Mouse (Mus musculus): ENCODE results near the gene Lexm.

Lexm gene

DNA sequence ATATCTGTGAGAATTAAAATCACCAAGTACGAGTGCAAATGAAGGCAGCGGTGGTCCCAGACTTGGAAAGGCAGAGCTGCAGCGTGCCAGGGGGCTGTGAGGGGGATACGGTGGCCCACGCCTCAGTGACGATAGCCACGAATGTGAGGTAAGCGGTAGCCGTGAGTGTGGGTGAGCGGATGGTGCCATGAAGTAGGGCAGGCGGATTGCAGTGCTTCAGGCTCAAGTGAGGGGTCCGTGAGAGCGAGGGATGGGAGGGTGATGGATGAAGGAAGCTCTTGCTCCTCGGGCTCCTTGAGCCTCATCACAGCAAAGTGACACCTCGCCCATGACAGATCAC lies 35.2 kb downstream of the Lexm start:
- DNase-seq (ENCODE audit: low spot score) = no peak

DNA sequence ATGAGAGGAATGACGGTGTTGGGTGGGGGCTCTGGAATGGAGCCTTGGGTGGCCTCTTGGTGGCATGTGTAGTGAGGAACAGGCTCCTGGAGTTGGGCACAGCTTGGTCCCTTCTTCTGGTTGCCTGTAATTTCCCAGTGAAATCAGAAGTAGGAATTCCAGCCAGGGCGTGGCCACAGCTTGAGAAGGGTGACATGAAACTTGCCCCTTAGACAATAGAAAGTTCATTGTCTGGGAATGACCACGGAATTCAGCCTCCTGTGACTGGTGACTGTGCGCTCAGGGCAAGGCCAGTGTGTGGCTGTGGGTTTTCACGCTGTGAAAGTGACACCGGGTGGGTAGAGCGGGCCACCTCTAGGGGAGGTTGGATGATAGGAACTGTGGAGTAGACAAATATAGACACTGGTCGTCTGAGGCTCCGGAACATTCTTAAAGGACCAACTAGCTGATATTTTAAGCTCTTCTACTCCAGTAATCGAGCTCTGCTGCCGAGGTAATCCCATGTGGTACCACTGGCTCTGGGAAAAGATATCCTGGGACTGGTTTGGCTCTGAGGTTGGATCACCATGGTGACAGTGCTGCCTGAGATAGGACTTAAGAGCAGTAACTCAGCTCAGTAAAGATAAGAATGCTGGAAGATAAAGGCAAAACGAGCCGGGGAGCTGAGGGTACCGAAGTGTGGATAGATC lies 35.7 kb downstream of the Lexm start:
- no peak for DNase-seq (ENCODE audit: low spot score)

DNA sequence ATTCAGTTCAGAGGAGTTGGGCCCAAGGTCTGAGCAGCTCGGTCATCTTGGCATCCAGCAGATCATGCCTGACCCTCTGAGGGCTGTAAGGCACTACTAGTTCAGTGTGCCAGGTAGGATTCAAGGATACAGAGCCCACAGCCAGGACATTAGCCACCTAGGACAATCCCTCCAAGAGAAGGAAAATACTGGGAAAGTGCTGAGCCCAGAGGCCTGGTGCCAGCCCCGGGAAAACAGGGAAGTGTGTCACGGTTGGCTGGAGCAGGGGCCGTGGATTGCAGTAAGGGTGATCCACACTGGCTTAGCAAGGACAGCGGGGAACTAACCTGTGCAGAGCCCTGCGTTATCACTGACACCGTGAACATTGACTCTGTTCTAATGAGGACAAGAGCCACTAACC lies 39.5 kb downstream of the Lexm start:
- DNase-seq (ENCODE audit: low spot score) = no peak

DNA sequence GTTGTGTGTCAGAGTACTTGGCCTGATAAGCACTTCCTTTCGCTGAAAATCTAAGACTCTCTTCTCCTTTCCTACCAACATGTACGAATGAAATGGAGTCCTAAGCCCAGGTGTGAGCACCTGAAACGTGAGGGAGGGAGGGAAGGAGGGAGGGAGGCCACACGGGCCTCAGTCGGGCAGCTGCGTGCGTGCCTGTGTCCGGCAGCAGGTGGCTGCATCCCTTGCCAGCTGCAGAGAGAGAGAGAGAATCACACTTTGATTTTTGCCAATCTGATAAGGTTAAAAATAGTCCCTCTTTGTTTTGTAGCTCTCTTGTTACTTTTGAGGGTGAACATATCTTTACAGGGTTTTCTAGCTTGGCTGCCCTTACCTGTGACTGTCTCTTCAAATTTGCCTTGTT lies 42.0 kb downstream of the Lexm start:
- no peak for DNase-seq (ENCODE audit: low spot score)

DNA sequence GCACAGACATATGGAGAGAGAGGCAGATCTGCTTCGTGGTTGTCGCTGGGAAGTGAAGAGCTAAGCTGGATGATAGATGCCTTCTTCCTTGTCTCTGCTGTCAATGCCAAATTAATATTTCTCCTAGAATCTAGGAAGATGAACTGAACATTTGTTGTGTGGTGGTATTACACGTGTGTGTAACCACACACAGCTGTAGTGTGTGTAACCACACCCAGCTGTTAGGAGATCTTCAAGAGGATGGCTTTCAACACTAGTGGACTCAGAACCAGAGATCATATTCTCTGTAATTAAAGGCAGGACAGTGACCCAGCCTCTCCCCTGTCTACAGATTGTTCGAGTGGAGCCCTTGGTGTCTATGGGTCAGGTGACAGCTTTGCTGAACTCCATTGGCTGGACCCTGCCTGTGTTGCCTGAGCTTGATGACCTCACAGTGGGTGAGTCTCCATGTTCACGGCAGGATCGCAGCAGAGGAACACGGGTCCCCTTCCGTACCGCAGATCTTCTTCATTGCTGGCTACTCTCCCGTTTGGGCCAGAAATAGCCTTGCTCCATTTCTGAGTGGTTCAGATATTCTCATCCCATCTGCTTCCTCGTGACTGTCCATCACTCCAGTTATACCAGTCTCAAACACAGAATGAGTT lies 45.8 kb downstream of the Lexm start:
- DNase-seq (ENCODE audit: low spot score) = no peak

DNA sequence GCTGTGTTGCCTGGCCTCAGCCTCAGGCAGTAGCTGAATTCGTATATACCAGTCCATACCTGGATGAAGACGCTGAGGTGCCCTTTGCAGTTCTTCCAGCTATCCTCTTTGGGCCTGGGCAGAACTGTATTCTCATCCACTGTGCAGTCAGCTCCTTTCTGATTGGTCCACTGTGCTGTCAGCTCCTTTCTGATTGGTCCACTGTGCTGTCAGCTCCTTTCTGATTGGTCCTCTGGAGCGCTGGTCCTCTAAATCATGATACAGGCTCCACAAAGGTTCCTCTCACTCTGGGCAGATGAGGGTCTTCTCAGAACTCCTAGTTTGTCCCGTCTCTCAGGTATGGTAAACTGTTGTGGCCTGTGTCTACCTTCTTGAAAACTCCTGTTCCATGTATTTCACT lies 47.4 kb downstream of the Lexm start:
- no peak for DNase-seq (ENCODE audit: low spot score)

DNA sequence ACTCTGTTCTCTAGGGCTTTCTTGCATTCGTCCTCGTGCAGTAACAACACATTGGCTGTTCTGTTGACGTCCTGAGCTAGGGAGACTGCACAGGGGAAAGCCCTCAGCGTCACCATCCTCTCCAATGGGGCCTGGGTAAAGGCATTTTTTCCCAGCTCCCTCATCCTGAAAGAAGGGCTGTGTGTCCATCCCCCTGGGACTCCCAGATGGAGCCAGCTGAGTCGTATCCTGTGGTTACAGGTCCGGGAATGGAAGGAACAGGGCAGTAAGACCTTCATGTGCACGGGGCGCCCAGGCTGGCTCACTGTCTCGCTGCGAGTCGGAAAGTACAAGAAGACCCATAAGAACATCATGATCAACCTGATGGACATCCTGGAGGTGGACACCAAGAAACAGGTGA lies 52.9 kb downstream of the Lexm start:
- DNase-seq (ENCODE audit: low spot score) = no peak

DNA sequence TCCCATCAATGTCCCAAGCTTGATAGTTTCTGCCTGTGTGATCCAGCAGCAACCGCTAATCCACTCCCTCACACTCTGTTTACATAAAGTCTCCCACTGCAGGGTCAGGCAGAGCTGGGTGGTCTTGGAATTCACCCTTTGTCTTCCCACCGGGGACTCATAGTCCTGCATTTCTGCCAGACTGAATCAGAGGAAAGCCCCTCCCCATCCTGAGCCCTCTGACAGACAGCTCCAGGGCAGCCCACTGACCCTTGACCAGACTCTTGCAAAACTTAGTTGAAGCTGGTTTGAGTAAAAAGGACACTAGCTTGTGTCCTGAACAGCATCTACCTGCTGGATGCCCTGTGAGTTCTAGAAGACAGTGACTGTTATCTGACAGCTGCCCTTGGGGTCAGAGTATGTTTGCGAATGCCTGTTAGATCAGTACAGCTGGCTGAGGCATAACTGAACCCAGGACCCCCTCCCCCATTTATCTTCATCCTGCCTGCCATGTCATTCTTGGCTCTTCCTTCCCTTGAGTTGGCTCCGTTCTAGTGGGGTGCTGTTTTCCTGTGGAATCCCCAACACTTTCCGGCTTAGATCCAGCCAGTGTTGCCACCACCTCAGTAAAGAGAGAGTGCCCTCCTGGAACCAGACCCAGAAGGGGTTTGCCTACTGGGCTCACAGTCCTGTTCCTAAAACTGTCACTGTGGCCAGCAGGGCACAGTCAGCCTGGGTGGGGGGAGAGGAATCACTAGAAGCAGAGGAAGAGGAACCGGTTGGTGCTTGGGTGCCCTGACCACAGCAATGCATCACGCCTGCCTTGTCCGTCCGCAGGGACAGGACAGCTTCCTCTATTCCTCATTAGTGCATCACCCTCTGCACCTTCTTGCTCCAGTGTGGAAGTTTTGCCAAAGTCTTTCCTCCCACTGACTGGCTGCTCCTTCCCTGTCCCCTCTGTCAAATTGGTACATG lies 53.9 kb downstream of the Lexm start:
- DNase-seq (ENCODE audit: low spot score) = no peak

DNA sequence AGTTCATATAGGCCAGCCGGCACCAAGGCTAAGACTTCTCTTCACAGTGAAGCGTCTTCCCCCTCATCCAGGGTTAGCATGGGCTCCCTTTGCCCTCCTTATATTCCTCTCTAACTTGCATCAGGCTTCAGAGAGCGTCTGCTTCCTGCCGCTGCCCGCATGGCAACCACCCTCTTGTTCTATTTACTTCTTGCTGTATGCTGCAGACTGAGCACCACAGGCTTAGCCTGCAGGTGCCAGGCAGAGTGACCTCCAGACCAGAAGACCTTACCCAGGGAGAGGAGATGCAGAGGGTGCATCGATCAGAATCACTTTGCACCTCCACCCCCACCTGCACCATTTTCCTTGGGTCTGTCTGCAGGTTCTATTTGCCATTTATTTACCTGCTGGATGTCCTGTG lies 55.0 kb downstream of the Lexm start:
- DNase-seq (ENCODE audit: low spot score) = no peak

DNA sequence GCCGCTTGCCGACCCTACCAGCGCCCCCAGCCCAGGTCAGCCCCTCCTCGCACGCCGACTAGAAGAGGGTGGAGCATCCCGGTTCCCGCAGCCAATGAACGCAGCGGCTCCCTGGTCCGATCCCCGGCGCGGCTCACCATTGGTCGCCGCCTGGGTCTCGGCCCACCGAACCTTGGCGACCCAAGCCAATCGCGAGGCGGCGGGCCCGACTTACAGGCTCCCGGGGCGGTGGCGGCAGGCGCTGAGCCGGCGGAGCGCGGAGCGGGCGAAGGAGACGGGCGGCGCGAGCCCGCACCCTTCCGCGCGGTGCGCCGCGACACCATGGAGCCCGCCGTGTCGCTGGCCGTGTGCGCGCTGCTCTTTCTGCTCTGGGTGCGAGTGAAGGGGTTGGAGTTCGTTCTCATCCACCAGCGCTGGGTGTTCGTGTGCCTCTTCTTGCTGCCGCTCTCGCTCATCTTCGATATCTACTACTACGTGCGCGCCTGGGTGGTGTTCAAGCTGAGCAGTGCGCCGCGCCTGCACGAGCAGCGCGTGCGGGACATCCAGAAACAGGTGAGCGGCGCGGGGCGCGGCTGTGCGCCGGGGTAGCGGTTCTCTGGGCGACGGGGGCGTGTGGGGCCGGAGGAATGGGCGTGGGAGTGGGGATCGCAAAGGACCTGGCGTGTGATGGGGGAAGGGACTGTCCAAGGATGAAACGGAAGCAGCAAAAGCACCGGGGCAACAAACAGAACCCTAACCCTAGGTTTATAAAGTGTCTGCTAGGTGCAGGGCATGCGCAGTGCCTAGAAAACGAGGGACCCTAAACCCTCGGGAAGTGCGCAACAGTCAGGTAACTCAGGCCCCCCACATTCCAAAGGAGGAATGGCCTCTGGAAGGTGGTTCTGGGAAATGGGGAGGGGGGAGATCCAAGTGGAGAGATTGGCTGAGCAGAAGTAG lies 55.9 kb downstream of the Lexm start, which contains the start of gene Dhcr24:
Gene Dhcr24, plus strand, starts transcription at position 193 of the 936 bp plus-strand sequence.
- peak; percentile 93 for DNase-seq (ENCODE audit: low spot score)

DNA sequence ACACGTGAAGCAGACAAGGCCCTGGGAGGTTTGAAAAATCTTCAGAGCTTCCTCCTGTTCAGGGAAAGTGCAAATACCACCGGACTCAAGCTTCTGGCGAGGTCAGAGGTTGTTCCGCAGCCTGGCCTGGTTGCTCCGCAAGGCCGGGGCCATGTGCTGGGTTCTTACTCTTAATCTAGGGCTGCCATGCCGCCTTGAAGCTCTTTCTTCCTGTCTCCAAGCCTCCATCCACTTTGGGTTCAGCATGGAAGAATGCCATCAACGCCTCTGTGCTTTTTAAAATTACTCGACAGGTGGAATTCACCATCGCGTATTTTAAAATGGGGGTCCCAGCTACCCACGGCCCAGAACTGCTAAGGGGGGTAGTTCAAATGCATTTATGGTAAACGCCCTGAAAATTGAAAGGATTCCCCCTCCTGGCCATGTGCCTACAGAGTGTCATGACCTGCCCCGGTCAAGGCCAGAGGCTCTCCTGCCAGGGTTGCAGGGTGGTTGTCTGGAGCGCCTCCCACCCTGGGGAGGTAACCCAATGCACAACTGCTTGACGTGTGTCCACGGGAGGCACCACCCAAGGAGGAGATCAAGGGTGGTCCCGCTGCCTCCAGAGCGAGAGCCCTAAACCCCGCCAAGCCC lies 56.7 kb downstream of the Lexm start:
- DNase-seq (ENCODE audit: low spot score) = no peak

DNA sequence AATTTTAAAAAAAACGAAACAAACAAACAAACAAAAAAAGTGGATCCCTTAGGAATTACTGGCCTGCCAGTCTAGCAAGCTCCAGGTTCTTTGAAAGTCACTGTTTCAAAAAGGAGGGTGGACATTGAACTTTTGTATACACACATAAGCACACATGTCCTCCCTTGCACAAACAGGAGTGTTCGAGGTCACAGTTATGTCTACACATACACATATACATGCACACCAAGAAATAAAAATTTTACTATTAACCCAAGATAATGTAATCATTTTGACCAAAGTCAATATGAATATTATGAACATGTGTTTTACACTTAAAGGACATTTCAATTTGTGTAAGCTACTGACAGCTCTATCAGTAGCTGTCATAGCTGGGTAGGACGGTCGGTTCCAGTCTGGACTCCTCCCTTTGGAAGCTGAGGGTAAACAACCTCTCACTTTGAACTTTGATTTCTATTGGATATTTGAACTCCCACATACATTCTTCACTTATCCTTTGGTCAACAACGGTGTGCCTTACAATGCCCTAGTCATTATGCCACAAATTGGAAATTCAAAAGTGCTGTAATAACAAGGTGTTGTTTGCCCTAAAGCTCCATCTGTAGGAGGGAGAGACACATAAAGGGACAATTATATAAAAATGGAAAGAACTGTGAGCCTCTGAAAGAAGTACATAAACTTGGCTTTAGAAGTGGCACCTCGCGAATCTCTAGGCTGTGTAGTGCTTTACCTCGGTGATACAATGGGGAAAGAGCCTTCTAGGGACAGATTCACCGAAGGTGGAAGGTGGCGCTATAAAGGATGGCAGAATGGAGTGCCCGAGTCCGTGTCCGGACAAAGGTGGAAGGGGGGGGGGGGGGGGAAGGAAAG lies 57.5 kb downstream of the Lexm start:
- DNase-seq (ENCODE audit: low spot score) = no peak

DNA sequence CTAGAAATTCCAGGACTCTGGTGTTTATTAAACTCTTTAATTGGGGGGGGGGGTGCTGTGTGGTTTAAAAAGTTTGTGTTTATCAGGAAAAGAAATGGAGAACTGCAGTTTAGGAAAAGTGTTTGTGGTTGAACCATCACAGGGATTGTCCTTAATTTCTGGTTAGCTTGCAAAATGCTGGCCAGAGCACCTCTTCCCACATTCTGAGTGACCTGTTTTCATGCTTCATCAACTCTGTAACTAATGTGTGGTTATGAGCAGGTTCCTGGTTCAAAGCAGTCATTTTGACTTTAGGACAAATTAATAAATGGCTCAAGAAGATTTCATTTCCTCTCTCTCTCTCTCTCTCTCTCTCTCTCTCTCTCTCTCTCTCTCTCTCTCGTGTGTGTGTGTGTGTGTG lies 59.1 kb downstream of the Lexm start:
- DNase-seq (ENCODE audit: low spot score) = no peak

DNA sequence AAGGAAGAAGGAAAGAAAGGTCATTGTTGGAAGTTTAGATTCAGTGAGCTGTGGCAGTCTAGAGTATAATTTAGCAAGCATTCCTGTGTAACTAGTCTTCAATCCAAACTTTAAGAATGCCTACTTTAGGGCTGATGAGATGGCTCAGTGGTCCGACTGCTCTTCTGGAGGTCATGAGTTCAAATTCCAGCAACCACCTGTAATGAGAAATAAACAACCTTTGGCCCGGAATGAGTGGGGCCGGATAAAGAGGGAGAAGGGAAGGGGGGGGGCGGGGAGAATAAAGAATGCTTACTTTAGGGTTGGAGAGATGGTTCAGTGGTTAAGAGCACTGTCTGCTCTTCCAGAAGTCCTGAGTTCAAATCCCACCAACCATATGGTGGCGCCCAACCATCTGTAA lies 59.8 kb downstream of the Lexm start:
- DNase-seq (ENCODE audit: low spot score) = no peak

DNA sequence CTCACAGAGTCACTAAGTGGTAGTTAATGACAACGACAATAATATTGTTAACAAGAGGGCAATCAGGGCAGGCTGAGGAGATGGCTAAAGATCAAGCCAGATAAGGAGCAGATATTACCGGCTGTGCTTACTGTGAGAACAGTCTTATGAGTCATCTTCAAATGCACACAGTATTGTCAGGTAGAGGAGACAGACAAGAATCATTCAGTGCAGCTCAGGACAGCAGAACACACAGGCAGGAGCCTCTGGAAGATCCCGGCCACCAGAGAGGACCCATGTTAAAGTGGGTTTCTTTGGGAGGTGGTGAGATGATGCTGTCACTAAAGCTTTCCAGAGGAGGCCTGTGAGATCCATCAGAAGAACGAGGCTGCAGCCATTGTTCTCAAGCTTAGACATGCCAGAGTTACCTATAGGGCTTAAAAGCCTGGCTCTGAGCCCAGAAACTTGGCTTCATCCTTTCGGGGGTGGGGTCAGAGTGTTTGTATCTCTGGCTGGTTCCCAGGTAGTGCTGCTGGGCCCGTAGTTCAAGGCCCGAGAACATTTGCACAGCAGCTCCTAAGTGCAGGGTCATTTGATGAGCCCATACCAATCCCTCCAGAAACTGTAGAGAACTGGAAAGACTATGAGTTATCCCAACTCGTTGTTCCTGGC lies 66.4 kb downstream of the Lexm start:
- DNase-seq (ENCODE audit: low spot score) = no peak

DNA sequence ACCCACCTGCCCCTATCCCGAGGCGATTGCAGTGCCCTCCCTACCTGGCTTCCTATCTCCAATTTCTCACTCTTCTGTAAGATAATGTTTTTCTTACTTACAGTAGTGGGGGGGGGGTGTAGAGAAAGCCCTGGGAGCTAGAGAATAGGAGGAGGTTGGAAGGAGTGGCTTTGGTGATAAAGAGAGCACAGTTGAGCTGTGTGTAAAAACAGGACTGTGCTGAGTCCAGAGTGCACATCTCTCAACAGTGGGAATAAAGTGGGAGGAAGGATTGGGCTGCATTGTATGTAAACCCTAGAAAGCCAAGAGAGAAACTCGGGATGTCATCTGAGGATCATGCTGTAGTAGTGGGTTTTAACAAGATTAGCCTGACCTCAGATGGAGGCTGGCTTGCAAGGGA lies 68.9 kb downstream of the Lexm start:
- no peak for DNase-seq (ENCODE audit: low spot score)

DNA sequence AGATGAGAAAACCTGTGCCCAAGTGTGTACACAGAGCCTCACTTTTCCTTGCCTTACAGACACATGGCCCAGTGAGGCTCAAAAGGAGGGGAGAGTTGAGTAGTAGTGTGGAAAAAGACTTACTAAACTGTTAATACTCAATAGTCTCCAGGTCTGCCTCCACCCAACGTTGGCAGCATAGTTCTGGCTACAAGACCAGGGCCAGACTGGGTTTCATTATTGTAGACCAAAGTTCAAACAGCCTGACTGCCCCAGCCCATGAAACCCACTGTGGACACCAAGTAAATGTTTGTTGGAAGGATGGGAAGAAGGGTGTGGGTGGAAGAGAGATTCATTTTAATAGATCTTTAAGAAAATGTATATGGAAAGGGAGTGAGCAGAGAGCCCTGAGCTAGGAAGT lies 70.1 kb downstream of the Lexm start:
- no peak for DNase-seq (ENCODE audit: low spot score)

DNA sequence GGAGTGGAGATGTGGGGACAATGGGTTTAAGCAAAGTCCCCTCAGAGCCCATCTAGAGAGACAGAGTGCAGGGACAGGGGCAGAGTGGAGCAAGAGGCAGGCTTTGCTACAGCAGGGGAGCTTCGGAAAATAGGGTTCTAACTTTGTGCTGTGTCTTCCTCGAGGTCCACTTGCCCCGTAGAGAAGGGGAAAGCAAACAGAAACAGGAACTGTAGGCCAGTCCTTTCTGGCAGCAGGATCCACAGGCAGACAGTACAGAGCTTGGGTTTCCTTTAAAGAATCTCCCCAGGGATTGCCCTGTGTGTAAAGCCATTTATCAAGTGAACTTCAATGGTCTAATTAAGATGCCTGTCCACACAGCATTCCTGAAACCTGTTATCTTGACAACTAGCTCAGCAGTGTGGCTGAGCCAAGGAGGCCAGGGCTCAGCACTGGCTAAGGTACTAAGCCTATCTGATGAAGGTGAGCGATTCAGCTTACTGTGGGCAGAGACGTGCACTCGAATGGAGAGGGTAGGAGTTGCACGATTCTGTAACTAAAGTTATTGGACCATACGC lies 71.1 kb downstream of the Lexm start:
- no peak for DNase-seq (ENCODE audit: low spot score)

DNA sequence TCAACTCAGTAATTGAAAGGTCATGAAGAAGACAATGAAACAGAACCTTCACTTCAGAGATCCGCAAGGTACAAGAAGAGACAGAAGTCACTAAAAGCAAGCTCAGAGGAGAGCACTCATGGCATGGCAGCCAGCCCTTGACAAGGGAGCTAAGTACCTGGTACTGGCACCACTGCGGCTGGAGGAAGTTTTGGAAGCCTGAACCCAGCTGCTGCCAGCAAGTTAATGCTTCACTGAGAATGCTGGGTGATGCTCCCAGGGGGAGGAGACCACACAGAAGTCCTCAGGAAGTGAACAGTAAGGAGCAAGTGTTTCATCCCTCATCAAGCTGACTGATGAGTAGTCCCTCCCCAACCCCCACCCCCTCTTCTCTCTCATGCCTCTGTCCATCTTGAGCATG lies 74.8 kb downstream of the Lexm start:
- DNase-seq (ENCODE audit: low spot score) = no peak

DNA sequence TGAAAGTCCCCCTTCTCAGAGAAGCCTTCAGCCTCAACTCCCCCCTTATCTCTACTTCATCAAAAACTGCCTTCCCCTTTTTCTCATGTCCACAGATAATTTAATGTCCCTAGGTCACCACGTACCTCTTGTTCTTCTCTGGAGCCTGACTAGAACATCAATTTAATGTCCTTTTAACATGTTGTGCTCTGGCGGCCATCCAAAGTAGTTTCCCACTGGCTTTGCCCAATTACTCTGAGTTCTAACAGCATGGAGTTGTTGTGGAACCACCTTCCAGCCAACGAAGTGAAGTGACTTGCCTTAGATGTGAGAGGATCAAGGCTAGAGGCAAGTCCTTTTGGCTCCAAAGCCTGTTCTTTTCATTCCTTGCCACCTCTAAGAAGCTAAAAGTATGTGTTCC lies 75.5 kb downstream of the Lexm start:
- DNase-seq (ENCODE audit: low spot score) = peak; percentile 40

Data from testis, postnatal 14 days (tissue).